Mouse (Mus musculus) inflammation-experienced regulatory T-cells, adult 6 months (primary cell): ENCODE measurements at regions not wholly inside any gene's neighbourhood (a gene's known extent, or its start where the extent isn't known, plus 50 kb on each side); places are given as distances from the start of the nearest gene placed in this dataset.

ENCODE experiments used
- ATAC-seq: one replicate; pipeline ENCODE4 v1.8.0; 2017

DNA sequence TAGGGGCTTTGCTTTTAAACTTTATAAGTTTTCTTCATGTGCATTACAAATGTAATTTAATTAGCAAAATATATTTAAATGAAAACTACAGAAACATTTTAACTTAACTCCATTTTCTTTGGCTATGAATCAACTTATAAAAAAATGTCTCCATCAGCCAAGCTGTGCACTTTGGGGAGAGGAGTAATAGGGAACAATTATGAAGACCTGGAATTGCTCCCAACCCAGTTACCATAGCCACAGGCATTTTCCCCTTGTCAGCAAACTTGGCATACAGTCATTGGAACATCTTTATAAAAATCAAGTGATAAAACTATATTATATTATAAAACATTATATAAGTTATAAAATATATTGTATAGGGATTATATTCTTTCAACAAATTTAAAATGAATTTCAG, 65.0 kb downstream of the Atxn7l3b start:
- no peak for ATAC-seq

DNA sequence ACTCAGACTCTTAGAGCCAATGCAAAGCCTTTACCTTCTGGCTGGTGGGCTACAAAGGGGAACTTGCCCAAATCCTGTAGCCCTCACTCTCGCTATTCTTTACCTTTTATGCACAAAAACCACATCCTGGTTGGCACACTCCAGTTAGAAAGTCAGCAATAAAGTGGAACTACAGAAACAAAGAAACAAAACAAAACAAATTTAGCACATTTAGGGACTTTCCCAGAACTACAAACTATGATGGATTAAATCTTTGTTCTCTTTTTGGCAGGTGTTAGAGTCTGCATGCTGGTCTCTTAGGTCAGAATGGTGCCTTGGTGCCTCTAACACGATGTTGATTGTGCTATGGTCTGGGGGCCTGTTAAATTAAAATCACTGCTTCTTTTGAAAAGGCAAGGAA, 65.4 kb downstream of the Atxn7l3b start:
- ATAC-seq = no peak

DNA sequence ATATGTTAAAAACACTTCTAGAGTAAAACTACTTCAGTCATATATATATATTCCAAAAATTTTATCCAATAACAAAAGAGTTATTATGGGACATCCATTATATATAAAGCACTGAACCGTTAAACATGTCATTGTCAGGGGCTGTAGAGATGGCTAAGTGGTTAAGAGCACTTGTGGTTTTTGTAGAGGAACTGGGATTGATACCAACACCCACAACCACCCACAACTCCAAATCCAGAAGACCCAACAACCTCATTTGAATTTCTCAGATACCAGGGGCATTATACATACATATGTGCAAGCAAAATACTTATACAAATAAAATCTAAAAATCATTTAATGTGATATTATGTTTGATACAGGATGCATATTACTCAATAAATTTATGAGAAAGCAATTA, 76.8 kb downstream of the Atxn7l3b start:
- no peak for ATAC-seq

DNA sequence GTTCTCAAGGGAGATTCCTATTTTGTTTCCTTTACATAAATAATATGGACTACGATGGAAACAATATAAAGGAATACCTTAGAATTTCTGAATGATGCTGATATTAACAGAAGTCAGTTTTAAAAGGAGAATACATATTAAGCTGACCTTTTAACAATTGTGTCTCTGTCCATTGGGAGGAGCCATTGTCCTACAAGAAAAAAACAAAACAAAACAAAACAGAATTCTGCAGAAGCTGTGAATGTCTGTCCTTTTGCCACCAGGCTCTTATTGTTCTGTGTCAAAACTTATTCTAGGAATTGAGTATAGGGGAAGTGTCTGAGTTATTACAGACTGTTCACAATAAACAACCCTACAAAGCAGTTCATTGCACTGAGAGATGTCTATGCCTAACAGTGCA, 82.6 kb downstream of the Atxn7l3b start:
- ATAC-seq = no peak

DNA sequence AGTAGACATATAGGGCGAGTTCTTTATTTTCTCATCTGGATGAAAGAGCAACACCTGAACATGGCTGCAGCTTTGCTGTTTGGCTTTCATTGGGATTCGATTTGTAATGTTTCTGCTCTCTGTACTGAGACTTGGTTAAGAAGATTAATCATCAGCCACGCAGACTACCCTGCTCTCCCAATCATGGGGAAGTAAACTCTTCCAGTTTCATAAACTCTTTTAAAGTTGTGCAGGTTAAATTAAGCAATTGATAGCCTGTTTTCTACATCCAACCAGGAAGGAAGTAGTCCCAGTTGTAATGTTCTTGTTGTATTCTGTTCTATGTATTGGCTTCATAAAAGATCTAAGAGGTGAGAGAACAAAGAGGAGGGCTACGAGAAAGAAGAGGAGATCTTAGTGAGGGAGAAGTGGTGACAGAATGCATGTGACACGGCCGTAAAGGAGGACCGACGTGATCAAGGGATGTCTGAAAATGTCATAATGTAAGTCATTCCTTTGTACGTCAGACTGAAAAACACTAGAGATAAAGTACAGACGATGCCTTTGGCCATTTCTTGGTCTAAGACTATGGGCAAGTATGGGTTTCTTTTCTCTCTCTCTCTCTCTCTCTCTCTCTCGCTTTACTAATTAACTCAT, 91.3 kb downstream of the Atxn7l3b start:
- no peak for ATAC-seq

DNA sequence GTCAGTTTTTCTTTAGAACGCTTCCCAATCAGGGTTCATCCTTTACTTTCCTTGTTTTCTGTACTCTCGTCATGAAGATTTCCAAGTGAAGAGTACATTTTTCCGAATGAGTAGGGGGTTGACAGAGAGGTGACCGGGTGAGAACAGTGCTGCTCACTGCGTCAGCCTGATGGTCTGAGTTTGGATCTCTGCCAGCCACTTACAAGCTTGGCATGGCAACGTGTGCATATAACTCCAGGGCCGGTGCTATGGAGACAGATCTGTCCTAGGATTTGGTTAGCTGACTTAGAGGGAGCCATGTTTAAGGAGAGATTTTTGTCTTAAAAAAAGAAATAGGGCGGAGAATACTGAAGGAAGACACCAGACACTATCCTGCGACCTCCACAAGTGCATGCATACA, 92.8 kb downstream of the Atxn7l3b start:
- no peak for ATAC-seq

DNA sequence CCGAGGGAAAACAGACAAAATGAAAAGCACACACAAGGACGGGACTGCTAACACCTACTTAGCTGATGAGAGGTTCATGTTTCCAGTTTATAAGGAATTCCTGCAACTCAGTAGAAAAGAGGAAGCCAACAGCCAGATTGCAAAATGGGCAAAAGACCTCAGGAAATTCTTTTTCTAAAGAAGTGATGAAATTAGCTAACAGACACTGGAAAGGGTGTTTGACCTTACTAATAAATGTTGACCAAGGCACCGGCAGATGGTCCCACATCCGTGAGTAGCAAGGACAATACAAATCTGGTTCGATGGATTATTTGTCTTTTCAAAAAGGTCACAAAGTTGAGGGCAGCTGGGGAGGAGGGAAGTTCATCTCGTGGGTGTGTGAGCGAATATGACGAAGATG, 93.3 kb downstream of the Atxn7l3b start:
- ATAC-seq = no peak

DNA sequence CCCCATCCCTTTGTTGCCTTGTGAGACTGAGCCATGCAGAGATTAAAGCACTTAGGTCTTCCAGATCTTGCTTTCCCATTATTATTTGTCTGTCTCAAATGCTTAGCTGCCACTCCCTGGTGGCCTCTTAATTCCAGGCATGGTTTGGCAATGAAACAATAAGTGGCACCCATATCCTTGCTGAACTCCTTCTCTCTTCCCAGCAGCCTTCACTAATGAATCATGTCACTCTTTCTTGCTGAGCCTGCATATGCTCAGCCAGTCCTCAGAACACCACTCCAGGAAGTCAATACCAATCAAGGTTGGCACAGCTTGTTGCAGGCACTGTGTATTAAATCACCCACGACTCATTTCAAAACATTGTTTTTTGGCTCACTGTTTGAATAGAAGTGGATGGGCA, 118.6 kb downstream of the Atxn7l3b start:
- ATAC-seq = no peak

DNA sequence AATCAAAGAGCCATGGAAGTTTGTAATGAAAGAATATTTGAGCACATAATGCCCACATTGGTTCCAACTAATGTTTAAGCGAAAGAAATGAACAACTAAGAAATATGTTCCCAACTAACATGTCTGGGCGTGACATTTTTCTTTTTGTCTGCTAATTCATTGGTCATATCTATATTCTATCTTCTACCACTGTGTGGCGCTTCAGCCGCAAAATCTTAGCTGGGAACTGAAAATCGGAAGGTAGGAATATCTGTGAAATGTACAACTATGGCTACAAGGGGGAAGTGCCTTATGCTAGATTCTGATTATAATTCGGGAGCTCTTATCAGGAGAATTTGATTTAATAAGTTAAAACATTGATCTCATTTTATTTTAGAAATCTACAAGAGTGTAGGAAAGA, 125.2 kb downstream of the Atxn7l3b start:
- no peak for ATAC-seq

DNA sequence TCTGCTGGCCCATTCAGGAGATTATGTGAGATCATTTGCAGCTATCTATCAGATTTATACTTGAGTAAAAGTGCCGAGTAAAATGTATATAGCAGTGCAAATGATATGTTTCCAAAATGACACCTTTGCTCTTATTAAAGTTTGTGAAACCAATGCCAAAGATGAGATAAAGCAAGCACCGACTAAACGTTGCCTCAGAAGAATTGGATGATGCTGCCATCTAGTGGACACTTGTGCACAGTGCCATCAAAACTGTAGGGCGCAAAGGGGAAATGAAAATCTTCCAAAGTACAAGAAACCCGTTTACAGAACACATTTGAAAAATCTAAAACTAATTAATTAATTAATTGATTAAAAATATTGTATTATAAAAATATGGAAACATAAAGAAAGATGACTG, 127.2 kb downstream of the Atxn7l3b start:
- peak; percentile 64 for ATAC-seq

DNA sequence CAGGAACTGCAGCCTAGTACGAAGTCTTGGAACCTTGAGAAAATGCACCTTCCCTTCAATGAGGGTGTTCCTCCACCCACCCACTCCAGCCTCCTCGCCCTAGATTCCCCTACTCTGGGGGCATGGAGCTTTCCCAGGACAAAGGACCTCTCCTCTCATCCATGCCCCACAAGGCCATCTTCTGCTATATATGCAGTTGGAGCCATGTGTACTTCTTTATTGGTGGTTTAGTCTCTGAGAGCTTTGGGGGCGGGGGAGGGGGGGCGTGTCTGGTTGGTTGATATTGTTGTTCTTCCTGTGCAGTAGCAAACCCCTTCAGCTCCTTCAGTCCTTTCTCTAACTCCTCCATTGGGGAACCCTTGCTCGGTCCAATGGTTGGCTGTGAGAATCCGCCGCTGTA, 130.2 kb downstream of the Atxn7l3b start:
- ATAC-seq = no peak

DNA sequence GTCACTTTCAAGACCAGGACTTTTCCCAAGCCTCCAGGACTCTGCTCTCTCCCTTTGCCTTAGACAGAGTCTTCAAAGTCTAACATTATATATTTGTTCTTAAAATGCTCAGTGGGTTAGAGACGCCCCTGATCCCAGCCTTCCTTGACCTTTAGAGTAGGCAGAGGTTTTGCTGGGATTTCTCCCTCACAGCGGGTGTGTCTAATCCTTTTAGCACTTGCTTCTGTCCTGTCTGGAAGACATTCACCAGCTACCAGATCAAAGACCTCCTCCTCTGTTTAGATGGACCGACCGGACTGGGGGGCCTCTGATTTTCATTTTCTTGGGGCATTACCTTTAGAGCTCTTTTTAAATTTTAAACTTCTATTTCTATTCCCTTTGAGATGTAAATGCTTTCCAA, 130.7 kb downstream of the Atxn7l3b start:
- no peak for ATAC-seq

DNA sequence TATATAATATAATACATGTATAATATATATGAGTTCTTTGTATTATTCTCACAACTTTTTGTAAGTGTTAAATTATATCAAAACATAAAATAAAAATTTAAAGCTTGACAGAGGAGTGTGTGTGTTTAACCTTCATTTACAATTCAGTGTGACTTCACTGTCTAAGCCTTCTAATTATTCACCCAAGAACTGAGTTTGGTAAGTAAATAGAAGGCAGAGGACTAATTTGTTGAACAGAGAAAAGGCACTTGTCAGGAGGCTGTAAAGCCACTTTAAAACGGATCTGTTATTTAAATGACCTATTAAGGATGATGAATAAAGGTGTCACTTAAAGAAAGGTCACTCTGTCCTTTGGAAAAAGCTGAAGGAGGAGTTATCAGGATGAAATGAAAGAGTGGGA, 132.9 kb downstream of the Atxn7l3b start:
- no peak for ATAC-seq

DNA sequence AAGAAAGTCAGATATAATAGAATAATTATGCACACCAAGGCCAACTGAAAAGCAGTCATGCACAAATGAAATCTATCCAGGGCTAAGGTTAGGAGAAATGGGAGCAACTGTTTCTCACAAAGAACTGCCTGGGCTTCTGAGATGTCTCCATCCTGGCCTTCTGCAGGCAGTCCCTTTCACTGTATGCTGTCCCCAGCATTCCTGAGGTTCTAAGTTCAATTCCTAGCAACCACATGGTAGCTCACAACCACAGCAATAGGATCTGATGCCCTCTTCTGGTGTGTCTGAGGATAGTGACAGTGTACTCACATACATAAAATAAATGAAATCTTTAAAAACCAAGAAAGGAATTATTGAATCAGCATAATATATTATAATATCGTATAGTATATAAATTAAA, 133.3 kb downstream of the Atxn7l3b start:
- no peak for ATAC-seq

DNA sequence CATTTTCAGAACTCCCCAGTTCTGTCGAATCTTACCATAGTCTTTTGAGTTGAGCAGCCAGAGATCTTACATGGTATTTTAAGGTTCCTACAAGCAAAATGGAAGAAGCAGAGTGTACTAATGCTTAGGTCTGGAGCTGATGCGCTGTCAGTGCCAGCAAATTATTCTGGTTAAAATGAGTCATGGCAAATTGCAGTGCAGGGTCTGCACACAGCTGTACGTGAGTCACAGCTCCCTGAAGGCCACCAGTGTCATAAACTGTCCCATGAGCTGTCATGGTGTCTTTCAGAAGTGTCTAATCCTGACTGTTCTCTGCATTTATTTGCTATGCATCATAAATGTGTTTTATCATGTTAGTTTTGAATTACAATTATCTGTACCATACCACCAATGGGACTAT, 140.6 kb downstream of the Atxn7l3b start:
- no peak for ATAC-seq

DNA sequence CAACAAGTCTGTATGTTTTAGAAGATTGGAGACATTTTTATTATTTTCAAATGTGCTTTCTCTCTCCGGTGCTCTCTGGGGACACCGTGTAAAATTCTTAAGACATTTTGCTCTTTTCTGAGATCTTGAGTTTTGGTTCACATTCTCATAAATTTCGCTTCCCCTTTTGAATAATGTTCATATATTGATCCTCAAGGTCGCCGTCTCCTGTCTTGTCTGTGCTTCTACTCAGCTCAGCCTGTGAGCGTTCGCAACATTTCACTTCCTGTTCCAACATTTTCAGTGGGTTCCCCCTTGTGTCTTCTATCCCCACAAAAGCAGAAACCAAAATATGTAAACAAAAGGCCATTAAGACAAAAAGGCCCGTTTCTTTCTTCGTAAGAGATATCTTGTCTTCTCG, 154.5 kb downstream of the Atxn7l3b start:
- ATAC-seq = no peak

DNA sequence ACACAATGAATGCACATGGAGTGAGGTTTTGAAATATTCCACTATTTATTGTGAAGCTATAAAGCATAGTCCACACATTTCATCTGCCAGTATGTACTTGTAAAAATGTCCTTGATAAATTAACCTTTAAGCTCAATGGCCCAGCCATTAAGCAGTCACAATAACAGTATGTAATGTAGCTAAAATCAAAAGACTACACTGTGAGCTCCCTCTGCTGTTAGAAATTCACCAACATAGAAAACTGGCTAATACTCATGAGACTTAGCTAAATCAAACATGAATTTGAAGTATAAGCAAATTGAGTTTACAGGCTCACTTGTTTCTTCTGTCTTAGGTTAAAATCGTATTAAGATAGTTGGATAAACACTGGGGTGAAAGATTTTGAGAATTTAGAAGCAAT, 182.1 kb downstream of the Atxn7l3b start:
- no peak for ATAC-seq

DNA sequence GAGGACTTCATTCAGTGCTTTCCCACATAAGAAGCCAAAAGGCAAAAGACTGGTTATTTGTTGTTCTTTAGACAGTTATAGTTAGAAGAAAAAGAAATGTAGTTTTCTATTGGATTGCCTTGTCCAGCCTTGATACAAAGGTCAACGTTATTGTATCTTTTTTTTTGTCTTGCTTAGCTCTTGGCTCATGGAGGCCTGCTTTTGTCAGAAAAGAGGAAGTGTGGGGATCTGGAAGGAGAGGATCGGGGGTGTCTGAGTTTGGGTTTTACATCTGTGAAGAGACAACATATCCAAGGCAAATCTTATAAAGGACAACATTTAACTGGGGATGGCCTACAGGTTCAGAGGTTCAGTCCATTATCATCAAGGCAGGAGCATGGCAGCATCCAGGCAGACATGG, 185.3 kb downstream of the Atxn7l3b start:
- no peak for ATAC-seq

DNA sequence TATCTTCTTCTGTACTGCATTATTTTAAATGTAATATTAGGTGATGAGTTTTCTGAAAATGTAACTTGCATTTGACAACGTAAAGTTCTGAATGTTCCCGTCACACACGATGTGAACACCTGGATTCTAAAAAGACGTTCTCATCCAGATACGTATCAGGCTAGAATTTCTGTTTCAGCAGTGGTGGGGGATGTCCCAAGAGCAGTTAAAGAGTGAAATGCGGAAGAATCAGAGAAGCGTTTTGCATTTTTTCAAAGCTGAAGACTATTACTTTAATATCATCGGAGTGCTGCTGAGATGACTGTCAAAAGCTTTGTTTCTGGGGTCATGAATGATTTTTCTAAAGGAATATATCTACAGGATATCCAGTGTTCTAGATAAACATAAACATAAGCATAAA, 186.7 kb downstream of the Atxn7l3b start:
- no peak for ATAC-seq
